Mouse (Mus musculus) lung, adult 2 months (tissue): ENCODE results near the gene Dlg1.

Experiments used
- CTCF ChIP-seq: fragments of 200-500 bp; IDR thresholded peaks from 2 replicates; pipeline ENCODE4 v1.5.1; 2011; ENCODE audit warnings: mild to moderate bottlenecking, low read length, control low read depth; ENCODE audit not compliant: insufficient read depth
- POLR2A ChIP-seq: fragments of 200-500 bp; IDR thresholded peaks from 2 replicates; pipeline ENCODE4 v1.6.1; 2011; ENCODE audit warnings: low read depth, mild to moderate bottlenecking, control low read depth, low read length, borderline replicate concordance; ENCODE audit errors: extremely low read depth

DNA sequence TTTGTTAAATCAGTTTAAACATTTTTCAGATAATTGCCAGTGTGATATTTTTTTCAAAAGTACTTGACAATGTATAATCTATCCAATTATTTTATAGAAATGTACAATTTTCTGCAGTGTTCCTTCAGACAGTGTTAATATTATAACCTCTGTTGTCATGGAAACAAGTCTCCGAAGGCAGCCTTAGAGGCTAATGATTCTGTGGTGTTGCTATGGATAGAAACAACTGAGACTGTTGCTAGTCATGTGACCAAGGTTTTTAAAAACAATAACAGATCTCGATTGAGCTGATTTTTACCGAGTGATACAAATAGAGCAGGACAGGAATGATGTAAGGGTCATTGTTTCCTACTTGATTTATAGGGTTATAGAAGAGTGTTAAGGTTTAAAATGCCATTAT, 103.5 kb downstream of the Dlg1 start:
- TF ChIP-seq CTCF (no peak), POLR2A (no peak)
